Mouse (Mus musculus) activated CD4-positive, CD25-positive, alpha-beta regulatory T cell, adult 4 months (primary cell): ENCODE data around the gene C3. TPM values are rescaled to one million over a fixed set of nuclear protein-coding genes. Genes with fewer than 3 reads are reported as not detected.

Source experiments
- ATAC-seq: one replicate; pipeline ENCODE4 v1.8.0; 2017
- polyA plus RNA-seq, 2 experiments: library from polyadenylated mRNA; unstranded; fragments of 100-300 nt; shearing (Covaris generic); gene quantifications; one replicate each; pipeline ENCODE4 v1.2.1; 2017

C3 gene
- polyA plus RNA-seq, 2 experiments from 2014 or later, result 0.41 TPM; not detected in 1

DNA sequence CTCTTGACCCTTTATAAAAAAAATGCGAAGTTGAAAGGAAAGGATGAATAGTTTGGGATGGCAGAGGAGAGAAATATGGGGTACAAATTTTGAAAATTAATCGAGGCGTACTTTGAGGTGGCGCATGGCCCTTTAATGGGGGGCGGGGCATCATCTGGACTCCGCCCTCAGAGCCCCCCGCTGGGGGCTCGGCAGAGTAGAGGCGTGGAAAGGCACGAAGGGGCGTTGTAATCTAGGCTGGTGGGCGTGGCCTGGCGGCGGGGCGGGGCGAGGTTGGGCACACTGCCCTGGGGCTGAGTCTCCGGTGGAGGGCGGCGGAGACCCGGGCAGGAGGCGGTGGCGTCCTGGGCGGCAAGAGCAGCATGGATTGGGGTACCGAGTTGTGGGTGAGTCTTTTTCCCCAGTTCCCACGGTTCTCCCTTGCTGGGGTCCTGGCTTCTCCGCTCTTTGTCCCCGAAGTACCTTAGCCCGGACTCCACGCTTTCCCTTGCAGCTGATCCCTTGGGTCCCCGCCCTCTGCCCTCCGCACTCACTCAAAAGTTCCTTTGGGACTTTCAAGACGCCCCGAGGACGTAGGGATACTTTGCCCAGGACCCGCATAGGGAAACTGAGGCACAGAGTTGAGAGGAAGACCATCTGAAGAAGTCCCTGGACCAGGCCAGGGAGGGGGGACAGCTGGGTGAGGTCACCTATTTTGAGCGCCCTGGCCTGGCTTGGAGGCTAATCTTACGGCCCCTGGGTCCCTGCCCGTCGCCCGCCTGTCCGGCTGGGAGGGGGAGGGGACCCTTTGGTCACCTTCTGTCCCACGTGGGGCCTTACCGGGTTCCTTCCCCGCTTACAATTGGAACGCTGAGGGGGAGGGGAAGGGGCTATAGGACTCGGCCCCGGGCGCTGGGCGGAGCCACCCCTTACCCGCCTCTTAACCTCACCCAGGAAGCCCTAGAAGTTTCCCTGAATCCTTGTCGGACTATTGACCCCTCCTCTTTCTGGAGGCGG is 21.5 kb upstream of the C3 start, which contains the start of gene Trip10:
Gene Trip10, plus strand, starts transcription at position 270 of the 996 bp plus-strand sequence.
- peak; percentile 22 for ATAC-seq

DNA sequence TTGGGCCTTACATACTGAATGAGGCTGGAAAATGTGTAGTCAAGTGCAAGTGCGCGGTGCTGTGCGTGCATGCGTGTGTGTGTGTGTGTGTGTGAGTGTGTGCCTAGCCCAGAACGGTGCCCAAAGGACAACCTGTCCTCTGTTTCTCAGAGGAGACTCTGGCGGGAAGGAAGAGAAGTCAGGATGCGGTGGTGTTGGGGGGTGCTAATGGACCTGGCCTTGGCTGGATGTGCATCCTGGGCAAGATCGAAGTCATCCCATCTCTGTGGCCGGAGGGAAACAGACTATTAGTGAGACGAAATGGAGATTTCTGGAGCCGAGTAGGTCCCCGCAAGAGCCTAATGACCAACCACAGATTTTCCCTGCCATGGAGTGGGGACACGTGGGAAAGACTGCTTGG is 20.8 kb upstream of the C3 start:
- ATAC-seq, result no peak

DNA sequence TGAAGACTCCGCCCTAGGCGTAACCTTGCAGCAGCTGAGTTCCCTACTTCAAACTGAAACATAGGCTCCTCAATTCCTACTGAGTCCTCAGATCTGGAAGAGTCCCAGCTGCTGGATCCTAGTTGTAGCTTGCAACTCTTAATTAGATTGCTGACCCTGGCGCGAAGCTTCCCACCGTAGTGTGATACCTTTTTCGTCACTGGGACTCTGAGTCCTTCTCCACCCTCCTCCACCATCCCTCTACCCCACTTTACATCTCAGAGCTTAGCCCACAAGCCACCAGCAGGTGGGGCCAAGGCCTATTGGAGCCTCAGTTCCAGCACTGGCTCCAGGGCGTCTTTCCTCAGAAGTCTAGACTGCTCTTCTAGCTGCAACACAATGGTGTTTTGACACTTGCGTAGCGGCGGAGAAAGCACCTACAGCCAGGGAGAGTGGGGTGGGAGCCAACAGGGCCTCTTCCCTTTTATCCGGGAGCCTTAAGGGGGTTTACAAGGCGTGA is 20.3 kb upstream of the C3 start, which contains the start of gene Gpr108:
Gene Gpr108, minus strand, starts transcription at position 246 of the 499 bp plus-strand sequence.
- peak; percentile 62 for ATAC-seq

DNA sequence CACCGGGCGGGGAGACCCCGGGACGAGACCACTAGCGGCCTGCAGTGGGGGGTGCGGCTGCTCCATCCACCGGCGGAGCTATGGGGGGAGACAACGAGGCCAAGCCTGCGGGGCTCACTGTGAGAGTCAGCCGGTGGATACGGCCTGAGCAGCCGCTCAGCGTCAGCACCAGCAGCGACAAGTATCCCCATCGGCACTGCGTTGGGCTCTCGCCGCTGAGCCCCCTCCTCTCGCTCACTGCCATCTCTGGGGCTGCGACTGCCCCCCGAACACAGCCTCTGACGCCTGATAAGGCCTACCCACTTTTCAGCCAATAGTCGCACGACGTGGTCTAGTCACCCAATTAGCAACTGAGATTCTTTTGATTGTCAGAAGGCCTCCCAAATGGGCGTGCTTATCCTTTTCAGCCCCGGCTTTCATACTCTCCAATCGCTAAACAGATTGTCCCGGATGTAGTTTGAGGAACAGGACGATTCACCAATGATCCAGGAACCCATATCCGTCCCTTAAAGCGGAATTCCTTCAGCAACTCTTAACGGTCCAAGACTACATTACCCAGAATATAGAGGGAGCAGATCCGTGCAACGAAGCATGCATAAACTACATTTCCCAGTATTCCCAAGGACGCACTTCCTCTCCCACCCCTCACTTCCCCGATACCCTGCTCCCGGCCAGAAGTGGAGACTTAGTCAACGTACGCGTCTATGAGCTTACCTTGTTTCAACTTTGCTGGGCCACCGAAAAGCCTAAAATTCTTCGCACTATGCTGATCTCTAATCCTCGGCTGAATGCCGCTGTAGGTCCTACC is 19.7 kb upstream of the C3 start:
- peak; percentile 82 for ATAC-seq

DNA sequence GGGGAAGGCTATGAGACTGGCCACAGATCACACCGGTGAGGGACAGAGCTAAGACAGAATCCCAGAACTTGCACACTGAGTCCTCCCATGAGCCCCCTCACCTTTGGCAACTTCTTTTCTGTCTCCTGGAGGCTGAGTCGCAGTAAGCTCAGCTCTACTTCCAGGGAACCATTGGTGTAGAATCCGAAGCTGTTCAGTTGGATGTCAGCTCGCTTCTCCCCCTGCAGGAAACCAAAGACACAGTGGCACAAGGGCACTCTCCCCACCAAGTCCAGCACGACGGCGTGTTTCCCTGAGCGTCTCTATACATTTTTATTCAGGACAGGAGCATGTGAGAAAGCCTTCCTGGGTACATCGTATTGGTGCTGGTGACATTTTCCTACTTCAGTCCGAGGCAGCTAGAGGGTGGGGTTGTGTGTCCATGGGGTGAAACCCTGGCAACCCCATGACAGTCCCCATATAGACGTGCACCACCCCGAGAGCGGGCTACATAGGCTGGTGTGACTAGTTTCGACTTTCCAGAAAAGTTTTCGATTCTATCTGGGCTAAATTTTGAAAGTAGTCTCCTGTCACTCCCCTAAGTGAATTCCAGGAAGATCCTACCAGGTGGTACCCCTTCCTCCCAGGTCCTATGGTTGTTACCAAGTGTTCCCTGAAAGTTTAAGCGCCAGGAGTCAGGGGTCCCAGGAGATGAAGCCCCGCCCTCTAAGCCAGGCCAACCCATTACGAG is 18.9 kb upstream of the C3 start:
- ATAC-seq, result no peak

DNA sequence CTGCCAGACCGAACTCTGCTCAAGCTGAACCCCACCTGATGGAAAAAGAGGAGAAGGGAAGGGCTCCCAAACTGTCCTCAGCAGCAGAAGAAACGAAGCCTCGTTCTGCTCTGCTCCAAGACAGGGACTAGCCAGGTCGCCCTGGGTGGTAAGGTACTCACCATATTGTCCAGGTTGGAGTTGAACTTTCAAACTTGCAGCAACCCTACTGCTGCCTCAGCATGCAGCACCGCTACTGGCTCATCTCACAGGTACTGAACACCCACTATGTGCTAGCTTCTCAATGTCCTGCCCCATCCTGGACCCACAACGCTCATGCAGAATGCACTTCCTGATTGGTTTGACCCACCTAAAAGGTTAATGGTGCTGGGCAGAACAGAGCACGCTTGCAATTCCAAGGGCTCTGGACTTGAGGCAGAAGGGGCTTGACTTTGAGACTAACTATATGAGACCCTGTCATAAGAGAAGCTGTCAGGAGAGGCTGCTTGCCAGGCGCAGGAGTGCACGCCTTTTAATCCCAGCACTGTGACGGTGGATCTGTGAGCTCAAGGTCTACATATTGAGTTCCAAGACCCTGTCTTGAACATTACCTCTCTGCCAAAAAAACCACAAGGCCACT is 17.5 kb upstream of the C3 start:
- no peak for ATAC-seq

DNA sequence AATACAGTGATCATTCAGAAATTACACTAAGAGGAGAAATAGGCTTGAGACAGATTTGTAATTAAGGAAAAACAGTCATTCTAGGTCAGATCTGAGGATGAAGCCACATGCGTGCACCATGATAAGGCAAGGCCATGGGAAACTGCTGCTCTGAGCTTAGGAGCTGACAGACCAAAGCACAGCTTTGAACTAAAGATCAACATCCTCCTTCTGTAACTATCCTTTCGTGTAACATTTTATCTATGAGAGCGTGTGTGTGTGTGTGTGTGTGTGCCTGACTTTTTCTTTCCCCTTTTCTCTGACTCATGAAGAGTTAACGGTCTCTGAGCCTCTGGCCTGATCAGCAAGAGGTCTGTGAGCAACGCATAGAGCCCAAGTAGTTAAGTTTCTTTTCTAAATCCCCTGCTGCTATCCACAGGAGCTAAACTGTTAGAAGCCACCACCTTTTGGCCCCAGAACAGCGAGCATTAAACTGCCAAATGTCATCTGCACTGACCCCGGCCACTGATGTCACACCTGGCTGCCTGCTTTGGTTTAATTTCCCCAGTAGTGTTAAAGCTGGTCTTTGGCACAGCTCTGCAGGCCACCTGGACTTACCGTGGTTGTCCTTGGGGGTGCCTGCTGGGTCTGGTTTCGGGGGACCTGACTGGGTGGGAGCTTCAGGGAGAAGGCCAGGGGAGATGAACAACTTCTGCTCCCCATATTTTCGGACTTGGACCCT is 15.9 kb upstream of the C3 start:
- no peak for ATAC-seq

DNA sequence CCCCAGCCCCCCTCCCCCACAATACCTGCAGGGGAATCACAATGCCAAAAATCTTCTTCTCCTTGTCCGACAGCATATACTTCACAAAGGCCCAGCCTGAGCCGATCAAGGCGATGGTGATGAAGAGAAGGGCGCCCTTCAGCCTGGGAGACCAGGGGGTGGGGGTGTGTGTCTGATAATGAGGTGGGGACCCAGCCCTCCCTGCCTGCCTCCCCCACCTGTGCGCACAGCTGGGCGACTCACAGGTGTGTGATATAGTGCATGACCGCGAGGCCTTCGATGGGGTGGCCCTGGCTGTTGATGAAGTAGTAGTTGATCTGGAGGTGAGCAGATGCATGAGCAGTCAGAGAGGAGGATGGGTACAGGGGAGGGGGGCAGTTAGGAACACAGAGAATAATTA is 9.2 kb upstream of the C3 start:
- ATAC-seq, result no peak

DNA sequence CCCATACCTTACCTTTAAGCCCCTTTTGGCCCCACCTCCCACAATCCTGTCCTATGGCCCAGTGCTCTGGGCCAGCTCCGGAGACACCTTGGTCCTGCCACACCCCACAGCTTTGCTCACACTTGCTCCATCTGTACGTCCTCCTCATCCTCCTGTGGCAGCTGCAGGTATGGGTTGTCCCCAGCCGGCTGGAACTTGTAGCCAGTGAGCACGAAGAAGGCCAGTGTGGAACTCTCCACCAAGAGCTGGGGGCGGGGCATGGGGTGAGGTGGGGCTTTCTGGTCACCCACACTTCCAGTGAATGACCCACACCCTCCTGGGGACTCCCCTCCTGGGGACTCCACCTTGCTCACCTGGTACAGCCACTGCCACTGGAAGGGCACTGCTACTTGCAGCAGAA is 7.9 kb upstream of the C3 start:
- no peak for ATAC-seq

DNA sequence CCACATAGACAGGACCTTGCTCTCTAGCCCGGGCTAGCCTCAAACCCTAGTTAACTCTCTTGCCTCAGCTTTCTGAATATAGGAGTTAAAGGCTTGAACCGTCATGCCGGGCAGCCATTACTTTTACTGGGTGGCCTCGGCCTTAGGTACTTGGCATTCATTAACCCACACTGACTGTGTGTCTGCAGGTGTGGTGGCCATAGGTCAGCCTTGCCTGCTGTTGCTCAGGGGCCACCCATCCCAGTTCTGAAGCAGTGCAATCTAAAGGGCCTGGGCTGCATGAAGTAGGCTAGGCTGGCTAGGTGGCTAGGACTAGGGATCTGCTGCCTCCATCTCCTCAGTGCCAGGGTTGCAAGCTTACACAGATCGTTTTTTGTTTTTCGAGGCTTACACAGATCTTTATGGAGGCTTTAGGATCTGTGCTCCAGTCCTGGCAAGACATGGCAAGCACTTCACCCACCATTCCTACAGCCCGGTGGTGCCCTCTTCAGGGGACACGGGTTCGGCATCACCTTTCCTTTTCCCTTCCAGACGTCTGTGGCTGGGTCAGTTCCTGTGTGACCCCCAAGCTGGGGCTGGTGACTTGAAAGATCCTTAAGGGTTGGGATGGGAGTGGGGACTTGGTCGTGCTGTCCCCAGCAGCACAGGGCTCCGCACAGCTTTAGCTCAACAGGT is 6.5 kb upstream of the C3 start:
- no peak for ATAC-seq

DNA sequence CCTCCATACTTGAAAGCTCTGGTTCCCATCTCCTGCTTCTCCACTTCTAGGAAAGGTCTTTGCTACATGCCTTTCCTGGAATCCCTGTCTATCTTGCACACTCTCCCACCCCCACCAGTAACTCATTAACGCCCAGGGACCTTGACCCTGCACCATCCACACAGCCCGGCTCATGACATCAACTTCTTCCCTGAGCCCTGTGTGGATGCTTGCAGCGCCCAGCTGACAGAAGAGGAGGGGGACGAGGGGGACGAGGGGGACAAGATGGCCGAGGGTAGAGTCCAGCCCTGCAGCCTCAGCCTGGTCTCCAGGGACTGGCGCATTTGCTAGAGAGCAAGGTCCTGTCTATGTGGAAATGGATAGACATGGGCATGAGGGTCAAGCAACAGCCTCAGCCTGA is 5.1 kb upstream of the C3 start:
- no peak for ATAC-seq

DNA sequence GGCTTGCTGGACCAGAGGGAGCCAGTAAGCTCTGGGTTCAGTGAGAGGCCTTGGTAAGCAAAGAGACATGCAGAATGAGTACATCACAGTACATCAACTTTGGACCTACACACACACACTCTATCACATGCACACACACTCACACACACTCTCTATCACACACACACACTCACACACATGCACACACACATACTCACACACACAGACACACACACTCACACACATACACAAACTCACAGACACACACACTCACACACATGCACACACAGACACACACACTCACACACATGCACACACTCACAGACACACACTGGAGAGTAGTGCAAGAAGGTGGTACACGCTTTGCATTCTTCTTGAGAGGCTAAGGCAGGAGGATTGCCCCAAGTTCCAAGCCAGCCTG is 4.3 kb upstream of the C3 start:
- ATAC-seq, result no peak

DNA sequence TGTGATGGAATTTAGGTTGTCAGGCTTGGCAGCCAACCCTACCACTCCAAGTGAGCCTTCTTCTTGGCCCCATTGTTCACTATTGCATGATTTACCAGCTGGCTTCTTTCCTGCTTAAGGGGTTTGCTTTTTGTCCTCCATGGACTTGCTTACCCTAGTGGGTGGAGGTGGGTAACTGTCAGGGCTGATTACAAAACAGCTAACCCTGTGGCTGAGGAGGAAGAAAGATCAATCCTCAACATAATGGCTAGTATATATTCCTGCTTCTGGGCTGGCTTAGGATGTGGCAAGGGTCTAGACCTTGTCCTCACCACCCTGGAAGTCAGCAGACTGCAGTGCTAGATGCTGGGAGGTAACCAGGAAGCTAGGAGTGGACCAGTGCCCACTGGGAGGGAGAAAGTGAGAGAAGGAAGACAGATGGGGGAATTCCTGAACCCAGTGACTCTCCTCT is 3.4 kb upstream of the C3 start:
- ATAC-seq, result no peak

DNA sequence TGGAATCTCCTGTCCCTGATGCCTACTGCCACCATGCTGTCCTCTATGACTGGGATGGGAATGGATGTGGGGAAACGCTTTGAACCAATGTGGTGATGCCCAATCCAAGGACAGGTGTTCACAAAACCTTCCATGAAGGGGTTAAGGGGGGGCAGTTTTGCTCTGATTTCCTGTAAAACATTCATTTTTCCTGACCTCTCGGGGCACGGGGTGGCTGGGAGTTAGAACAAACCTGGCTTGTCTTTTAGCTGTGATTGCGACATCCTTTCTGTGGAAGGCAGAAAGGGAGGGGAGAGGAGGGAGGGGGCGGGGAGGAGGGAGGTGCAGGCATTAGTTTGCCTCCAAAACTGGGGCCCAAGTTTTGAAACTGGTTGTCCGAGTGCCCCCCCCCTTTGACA is 2.8 kb upstream of the C3 start:
- no peak for ATAC-seq

DNA sequence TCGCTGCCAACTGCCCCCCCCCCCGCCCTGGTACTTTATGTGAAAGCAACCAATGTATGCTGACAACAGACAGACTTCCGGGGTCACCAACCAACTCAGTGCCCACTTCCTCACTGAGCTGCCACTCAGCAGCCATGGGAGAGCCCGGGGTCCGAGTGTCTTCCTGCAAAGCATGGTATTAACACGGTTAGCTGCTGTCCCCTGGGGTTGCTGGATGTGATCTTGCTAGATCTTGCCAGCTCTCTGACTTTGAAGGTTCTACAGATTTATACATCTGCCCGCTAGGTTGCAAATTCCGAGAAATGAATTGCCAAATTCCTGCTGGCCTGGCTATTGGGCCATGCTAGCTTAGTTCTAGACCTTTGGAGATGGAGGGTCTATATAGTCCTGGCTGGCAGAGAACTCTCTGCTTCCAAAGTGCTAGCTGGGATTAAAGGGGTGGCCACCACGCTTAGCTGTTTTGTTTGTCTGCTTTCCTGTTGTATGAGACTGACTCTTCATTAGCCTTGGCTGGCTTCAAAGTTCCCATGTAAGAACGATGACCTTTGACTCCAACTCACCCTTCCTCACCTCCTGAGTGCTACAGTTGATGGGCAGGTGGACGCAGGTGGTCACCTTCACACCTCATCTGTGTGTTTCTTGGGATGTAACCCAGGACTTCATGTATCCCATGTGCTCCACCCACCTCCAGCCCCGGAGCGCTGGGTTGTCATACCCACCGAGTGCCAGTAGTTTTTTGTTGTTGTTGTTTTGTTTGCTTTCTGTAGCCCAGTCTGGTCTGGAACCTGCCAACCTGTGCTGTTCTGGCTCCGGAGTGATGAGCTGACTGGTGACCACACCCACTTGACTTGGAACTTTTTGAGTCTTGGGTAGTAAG is 2.2 kb upstream of the C3 start:
- no peak for ATAC-seq

DNA sequence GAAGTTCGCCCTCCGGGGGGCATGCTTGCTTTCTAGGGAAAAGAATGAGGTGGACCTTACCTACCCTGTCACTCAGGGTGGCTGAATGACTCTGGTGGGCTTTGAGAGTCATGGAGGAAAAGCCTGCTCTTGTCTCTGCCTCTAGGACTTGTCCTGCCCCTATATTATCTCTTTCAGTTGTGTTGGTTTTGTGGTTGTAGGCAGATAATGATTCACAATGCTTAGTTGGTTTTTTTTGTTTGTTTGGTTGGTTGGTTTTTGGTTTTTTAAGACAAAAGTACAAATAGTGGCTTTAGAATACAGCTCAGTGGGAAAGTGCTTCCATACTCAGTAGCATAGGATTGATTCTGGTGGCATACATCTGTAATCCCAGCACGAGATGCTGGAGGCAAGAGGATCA is 937 bp upstream of the C3 start:
- ATAC-seq, result no peak

DNA sequence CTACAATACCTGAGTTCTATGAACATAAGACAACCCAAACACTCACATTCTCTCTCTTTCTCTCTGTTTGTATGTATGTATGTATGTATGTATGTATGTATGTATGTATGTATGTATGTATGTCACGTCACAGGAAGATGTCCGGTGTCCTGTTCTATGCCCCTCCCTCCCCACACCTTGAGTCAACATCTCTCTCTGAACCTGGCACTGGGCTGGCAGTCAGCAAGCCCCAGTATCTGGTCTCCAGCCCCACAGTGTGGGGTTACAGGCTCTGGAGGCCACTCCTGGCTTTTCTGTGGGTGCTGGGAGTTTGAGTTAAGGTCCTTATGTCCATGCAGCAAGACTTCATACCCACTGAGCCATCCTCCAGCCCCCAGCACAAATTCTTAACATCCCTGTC is 468 bp downstream of the C3 start:
- ATAC-seq, result no peak

DNA sequence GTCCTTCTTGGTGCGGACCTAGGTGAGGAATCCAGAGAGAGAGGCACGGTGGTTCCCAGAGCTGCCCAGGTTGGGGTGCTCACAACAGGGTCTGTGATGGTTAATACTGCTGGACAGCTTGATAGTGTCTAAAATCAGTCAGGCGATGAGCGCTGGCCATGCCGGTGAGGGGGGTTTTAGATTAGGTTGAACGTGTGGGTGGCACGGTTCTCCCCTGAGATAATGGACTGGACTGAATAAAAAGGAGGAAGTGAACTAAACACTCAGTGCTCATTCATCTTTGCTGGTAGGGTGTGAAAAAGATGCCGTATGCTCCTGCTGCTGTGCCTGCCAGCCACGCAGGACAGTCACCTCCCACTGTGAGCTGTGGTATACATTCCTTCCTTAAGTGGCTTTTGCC is 4.6 kb downstream of the C3 start:
- no peak for ATAC-seq

DNA sequence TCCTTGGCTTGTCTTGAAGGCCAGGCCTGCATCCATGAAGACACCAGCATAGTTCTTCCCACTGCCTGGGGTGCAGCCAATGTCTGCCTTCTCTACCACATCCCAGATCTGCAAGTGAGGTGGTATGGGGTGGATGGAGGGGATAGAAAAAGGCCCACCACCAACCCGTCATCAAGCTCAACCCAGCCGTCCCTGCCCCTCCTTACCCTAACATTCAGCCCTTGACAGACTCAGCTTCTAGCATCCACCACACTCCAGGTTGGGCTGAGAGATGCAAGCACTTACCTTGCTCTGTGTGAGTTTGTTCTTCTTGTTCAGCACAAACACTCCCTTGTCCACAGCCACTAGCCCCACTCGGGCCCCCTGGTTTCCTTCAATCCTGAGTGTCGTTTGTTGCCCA is 6.0 kb downstream of the C3 start:
- no peak for ATAC-seq

DNA sequence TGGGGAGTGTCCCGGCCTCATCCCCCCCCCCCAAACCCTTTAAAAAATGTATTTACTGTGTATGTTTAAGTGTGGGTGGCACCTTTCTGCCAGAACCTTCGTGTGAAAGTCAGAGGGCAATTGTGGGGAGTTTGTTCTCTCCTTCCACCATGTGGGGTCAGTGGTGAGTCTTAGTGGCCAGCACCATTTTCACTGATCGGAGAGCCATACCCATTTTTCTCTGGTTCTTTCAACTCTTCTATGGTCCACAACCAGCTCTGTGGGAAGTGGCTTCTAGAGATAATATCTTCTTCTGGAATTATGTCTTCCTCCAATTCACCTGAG is 8.1 kb downstream of the C3 start:
- ATAC-seq, result peak; percentile 22
